Mouse (Mus musculus) CH12.LX (cell line): Measurements from ENCODE around the gene Tnfrsf9. TPM values are rescaled to one million over a fixed set of nuclear protein-coding genes. Genes with fewer than 3 reads are reported as not detected.

ENCODE experiments used
- DNase-seq: peaks from one replicate; pipeline ENCODE4 v3.0.0-alpha.2; 2013; ENCODE audit errors: extremely low read depth
- H3K27ac ChIP-seq: 2 replicates; pipeline ENCODE4 v1.5.1; 2012; ENCODE audit warnings: low read depth, mild to moderate bottlenecking, control low read depth, moderate library complexity; ENCODE audit not compliant: insufficient read depth
- H3K27me3 ChIP-seq: replicated peaks from 2 replicates; pipeline ENCODE3; 2012; ENCODE audit warnings: inconsistent platforms
- H3K36me3 ChIP-seq, 2 experiments: replicated peaks in 1 of 2; 2 replicates each; pipeline versions ENCODE3 to v1.6.1; 2012; ENCODE audit warnings: inconsistent platforms in 1 of 2, low read length in 1 of 2, mild to moderate bottlenecking in 1 of 2, mixed read lengths in 1 of 2, moderate library complexity in 1 of 2; ENCODE audit not compliant: control insufficient read depth in 1 of 2, insufficient read depth in 1 of 2
- H3K4me1 ChIP-seq, 2 experiments: 2 replicates each; pipeline ENCODE4 v1.6.1; 2012; ENCODE audit warnings: inconsistent platforms in 1 of 2, moderate library complexity in 1 of 2; ENCODE audit not compliant: insufficient read depth in 2 of 2, control insufficient read depth in 1 of 2
- H3K4me2 ChIP-seq: 2 replicates; pipeline ENCODE4 v1.6.1; 2012; ENCODE audit warnings: low read depth, mild to moderate bottlenecking, control low read depth; ENCODE audit not compliant: poor library complexity, insufficient read depth, severe bottlenecking
- H3K4me3 ChIP-seq, 3 experiments: fragments of 150-350 bp in 1 of 3; sonication (generic) in 1 of 3; replicated peaks in 1 of 3; 2 replicates each; pipeline versions ENCODE3 to v1.5.1; 2011 to 2012; ENCODE audit warnings: low read depth in 2 of 3, low read length in 2 of 3, mild to moderate bottlenecking in 2 of 3, moderate library complexity in 2 of 3, control low read depth in 1 of 3, improper control_type of control experiment in 1 of 3, inconsistent platforms in 1 of 3, mixed read lengths in 1 of 3; ENCODE audit not compliant: poor library complexity in 1 of 3
- H3K79me2 ChIP-seq: replicated peaks from 2 replicates; pipeline ENCODE4 v1.6.1; 2012; ENCODE audit warnings: mild to moderate bottlenecking, moderate library complexity; ENCODE audit not compliant: control insufficient read depth, poor library complexity, insufficient read depth, severe bottlenecking; ENCODE audit errors: extremely low read depth
- H3K9ac ChIP-seq: 2 replicates; pipeline ENCODE4 v1.6.1; 2012; ENCODE audit warnings: low read depth, mild to moderate bottlenecking, control low read depth, moderate library complexity; ENCODE audit not compliant: insufficient read depth
- H3K9me3 ChIP-seq: replicated peaks from 2 replicates; pipeline ENCODE3; 2012; ENCODE audit warnings: low read length, inconsistent platforms, mixed read lengths
- CHD1 ChIP-seq: IDR thresholded peaks from 2 replicates; pipeline ENCODE4 v1.6.1; 2012; ENCODE audit warnings: low read depth, low read length, improper control_type of control experiment, inconsistent platforms
- CHD2 ChIP-seq: IDR thresholded peaks from 2 replicates; pipeline ENCODE4 v1.6.1; 2011; ENCODE audit warnings: low read length, improper control_type of control experiment
- GABPA ChIP-seq: IDR thresholded peaks from 2 replicates; pipeline ENCODE4 v1.6.1; 2012; ENCODE audit warnings: low read depth, low read length, improper control_type of control experiment, inconsistent platforms; ENCODE audit not compliant: insufficient replicate concordance
- HCFC1 ChIP-seq: IDR thresholded peaks from 2 replicates; pipeline ENCODE4 v1.6.1; 2012; ENCODE audit warnings: low read depth, mild to moderate bottlenecking, inconsistent platforms, low read length, improper control_type of control experiment
- JUND ChIP-seq: conservative IDR thresholded peaks from 2 replicates; pipeline ENCODE4 v1.6.1; 2011; ENCODE audit warnings: low read depth, low read length, improper control_type of control experiment
- MAFK ChIP-seq: IDR thresholded peaks from 2 replicates; pipeline ENCODE4 v1.6.1; 2011; ENCODE audit warnings: low read length, improper control_type of control experiment; ENCODE audit not compliant: insufficient replicate concordance
- MAZ ChIP-seq: IDR thresholded peaks from 2 replicates; pipeline ENCODE4 v1.6.1; 2012; ENCODE audit warnings: low read depth, mild to moderate bottlenecking, inconsistent platforms, low read length, improper control_type of control experiment, moderate library complexity
- MEF2A ChIP-seq: IDR thresholded peaks from 2 replicates; pipeline ENCODE4 v1.6.1; 2014; ENCODE audit warnings: low read depth, mild to moderate bottlenecking, inconsistent platforms, low read length, improper control_type of control experiment, borderline replicate concordance
- MXI1 ChIP-seq: IDR thresholded peaks from 2 replicates; pipeline ENCODE4 v1.6.1; 2011; ENCODE audit warnings: mild to moderate bottlenecking, low read depth, low read length, improper control_type of control experiment
- RAD21 ChIP-seq: IDR thresholded peaks from 2 replicates; pipeline ENCODE4 v1.6.1; 2011; ENCODE audit warnings: low read depth, mild to moderate bottlenecking, low read length, improper control_type of control experiment, moderate library complexity
- SIN3A ChIP-seq: IDR thresholded peaks from 2 replicates; pipeline ENCODE4 v1.6.1; 2012; ENCODE audit warnings: low read length, improper control_type of control experiment, inconsistent platforms
- TBP ChIP-seq: conservative IDR thresholded peaks from 2 replicates; pipeline ENCODE4 v1.6.1; 2011; ENCODE audit warnings: low read depth, low read length, improper control_type of control experiment
- UBTF ChIP-seq: IDR thresholded peaks from 2 replicates; pipeline ENCODE4 v1.6.1; 2012; ENCODE audit warnings: low read depth, mild to moderate bottlenecking, inconsistent platforms, low read length, improper control_type of control experiment, moderate library complexity
- ZC3H11A ChIP-seq: IDR thresholded peaks from 2 replicates; pipeline ENCODE4 v1.6.1; 2012; ENCODE audit warnings: low read depth, mild to moderate bottlenecking, inconsistent platforms, low read length, improper control_type of control experiment
- ZMIZ1 ChIP-seq: IDR thresholded peaks from 2 replicates; pipeline ENCODE4 v1.6.1; 2012; ENCODE audit warnings: low read depth, mild to moderate bottlenecking, inconsistent platforms, low read length, improper control_type of control experiment
- ZNF384 ChIP-seq: IDR thresholded peaks from 2 replicates; pipeline ENCODE4 v1.6.1; 2012; ENCODE audit warnings: low read depth, low read length, improper control_type of control experiment, inconsistent platforms
- dilution Hi-C: fragments of 300-500 bp; cut with MboI; formaldehyde crosslinking; loops from 2 replicates; pipeline ENCODE4 v1.14.3; 2020; ENCODE audit warnings: low sequenced_read_pairs; ENCODE audit not compliant: extremely low pct_unique_long_range_greater_than_20kb, extremely low pct_ligation_motif_present
- in situ Hi-C: fragments of 300-500 bp; cut with MboI; formaldehyde crosslinking; loops from 3 replicates; pipeline ENCODE4 v1.14.3; 2019; ENCODE audit warnings: low sequenced_read_pairs, low pct_ligation_motif_present, low pct_unique_long_range_greater_than_20kb, mixed read lengths
- polyA plus RNA-seq: library from polyadenylated mRNA; unstranded; fragments of >175 nt; gene quantifications from 2 replicates; pipeline ENCODE4 v1.2.1, GENCODE M21; 2012; ENCODE audit warnings: low read depth; ENCODE audit not compliant: insufficient read length
- total RNA-seq, 2 experiments: library from RNA; depleted of rRNA; stranded (reverse); fragments of 300-350 nt in 1 of 2; fragments of >200 nt in 1 of 2; gene quantifications; 2 replicates each; pipeline ENCODE4 v1.2.3; 2012 to 2014

Gene Tnfrsf9
- total and polyA plus RNA-seq, 3 experiments, result 2.2 to 3.1 (median 2.9) TPM

DNA sequence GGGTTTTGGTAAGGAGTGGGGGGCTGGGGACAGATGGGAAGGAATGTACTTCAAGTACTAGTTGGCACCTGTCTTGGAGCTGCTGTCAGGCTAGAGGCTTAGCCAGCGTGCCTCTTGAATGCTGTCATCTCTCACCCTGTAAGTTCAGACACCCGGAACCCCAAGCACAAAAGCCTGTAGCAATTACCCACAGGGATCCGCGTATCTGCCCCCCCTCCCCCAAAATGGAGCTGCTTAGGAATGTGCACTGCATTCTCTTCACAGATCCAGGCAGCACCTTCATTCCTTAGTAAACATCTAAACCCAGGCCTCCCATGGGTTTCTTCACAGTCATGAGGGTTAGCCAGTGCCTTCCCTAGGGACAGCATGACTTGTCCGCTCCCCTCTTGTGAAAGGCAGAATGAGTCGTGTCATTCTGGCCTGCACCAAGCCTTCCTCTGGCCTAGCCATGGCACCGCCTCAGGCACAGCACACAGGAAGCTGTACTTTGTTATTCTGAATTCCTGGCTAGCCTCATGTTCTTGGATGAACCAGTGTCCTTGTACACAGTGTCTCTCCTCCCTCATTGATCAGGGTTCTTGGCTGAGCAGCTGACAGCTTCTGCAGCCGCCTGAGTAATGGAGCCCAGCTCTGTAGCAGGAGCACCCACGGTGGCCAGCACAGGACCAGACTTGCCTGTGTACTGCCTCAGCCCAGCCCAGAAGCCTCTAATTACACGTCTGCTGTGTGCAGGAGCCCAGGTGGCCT is 42.8 kb upstream of the Tnfrsf9 start:
- no peak for DNase-seq
- Histone ChIP-seq H3K4me2 (no peak overlapping the region), H3K36me3 (no peaks in the 10 kb centered on the region), H3K79me2 (no peaks in the 10 kb centered on the region), H3K4me3 (no peak overlapping the region), H3K9me3 (no peaks in the 10 kb centered on the region), H3K9ac (no peak overlapping the region), H3K27me3 (no peaks in the 10 kb centered on the region), H3K27ac (no peak overlapping the region; the same call in 1 of the 2 replicates), H3K4me1 (peaks cover 6 to 45% of the 10 kb centered on the region in 2 experiments)
- in situ Hi-C loops (loop anchor here (10.0 kb wide), 1 partner anchor 207 kb away; no protein-coding TSS in a partner anchor), dilution Hi-C loops (no loop called here)
- no peak for TF ChIP-seq MEF2A

DNA sequence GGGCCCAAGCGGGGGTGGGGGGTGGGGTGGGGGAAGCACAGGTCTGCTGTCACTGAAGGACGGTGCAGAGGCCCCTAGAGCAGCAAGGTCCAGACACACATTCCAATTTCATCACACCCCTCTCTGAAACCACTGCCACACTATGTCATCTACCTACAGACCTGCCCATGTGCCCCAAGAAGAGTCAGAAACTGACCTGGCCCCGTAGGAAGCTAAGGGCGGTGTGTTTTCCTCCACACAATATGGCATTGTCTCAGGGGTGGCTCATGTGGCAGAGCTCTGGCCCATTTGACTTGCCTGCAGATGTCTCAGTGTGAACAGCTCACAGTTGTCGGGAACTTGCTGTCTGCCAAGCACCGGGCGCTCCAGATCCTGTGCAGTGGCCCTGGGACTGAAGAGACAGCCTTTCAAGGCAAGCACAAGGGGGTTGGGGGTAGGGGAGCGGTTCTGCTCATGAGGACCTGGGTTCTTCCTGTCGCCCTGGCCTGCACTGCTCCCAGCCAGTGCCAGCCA is 42.2 kb upstream of the Tnfrsf9 start:
- H3K9me3 ChIP-seq, result no peaks in the 10 kb centered on the region
- H3K9ac ChIP-seq, result no peak overlapping the region
- DNase-seq, result no peak
- no peaks in the 10 kb centered on the region for H3K79me2 ChIP-seq
- no peak overlapping the region for H3K27ac ChIP-seq
- H3K4me3 ChIP-seq, result no peak overlapping the region
- TF ChIP-seq MAFK (no peak), ZMIZ1 (no peak), RAD21 (no peak), ZC3H11A (no peak), TBP (no peak), JUND (no peak), MXI1 (no peak), CHD2 (no peak), MAZ (no peak), GABPA (no peak), ZNF384 (no peak), HCFC1 (no peak), SIN3A (no peak), UBTF (no peak), CHD1 (no peak)
- H3K36me3 ChIP-seq, result no peaks in the 10 kb centered on the region
- peaks cover 6 to 45% of the 10 kb centered on the region in 2 experiments for H3K4me1 ChIP-seq
- H3K27me3 ChIP-seq, result no peaks in the 10 kb centered on the region
- H3K4me2 ChIP-seq, result no peak overlapping the region
- in situ Hi-C loops, result loop anchor here (10.0 kb wide), 1 partner anchor 207 kb away; no protein-coding TSS in a partner anchor
- dilution Hi-C loops, result no loop called here
